Mouse (Mus musculus) hindbrain, embryonic 12.5 days (tissue): ENCODE results near the gene Trim71. TPM values are rescaled to one million over a fixed set of nuclear protein-coding genes. Genes with fewer than 3 reads are reported as not detected.

Experiments
- ATAC-seq: fragments of 200-750 bp; cut with Nextera tagmentation; 2 replicates; pipeline ENCODE4 v1.8.0; 2017; ENCODE audit warnings: moderate TSS enrichment; ENCODE audit not compliant: low FRiP score
- H3K27ac ChIP-seq: fragments of 300-500 bp; sonication (generic); 2 replicates; pipeline ENCODE4 v1.5.1; 2016; ENCODE audit warnings: mild to moderate bottlenecking
- H3K27me3 ChIP-seq: fragments of 300-500 bp; sonication (generic); 2 replicates; pipeline ENCODE4 v1.6.1; 2016; ENCODE audit warnings: mild to moderate bottlenecking
- H3K36me3 ChIP-seq: fragments of 300-500 bp; sonication (generic); 2 replicates; pipeline ENCODE4 v1.6.1; 2016; ENCODE audit warnings: mild to moderate bottlenecking
- H3K4me1 ChIP-seq: fragments of 300-500 bp; sonication (generic); 2 replicates; pipeline ENCODE4 v1.6.1; 2016
- H3K4me2 ChIP-seq: fragments of 300-500 bp; sonication (generic); replicated peaks from 2 replicates; pipeline ENCODE4 v1.6.1; 2016; ENCODE audit warnings: mild to moderate bottlenecking
- H3K4me3 ChIP-seq: fragments of 300-500 bp; sonication (generic); 2 replicates; pipeline ENCODE4 v1.5.1; 2016; ENCODE audit warnings: mild to moderate bottlenecking
- H3K9ac ChIP-seq: fragments of 300-500 bp; sonication (generic); 2 replicates; pipeline ENCODE4 v1.6.1; 2016; ENCODE audit warnings: mild to moderate bottlenecking, moderate library complexity
- H3K9me3 ChIP-seq: fragments of 300-500 bp; sonication (generic); replicated peaks from 2 replicates; pipeline ENCODE4 v1.6.1; 2016; ENCODE audit warnings: mild to moderate bottlenecking
- WGBS: fragments of 180-500 bp; shearing (Covaris S2); methylation state at CpG from one replicate; pipeline ENCODE4 v1.1.7; 2016; 5-methylcytosine and 5-hydroxymethylcytosine counted together
- polyA plus RNA-seq: library from polyadenylated mRNA; unstranded; fragments of >200 nt; fragmentation: Nextera tagmentation; extraction: Ambion mirVana; gene quantifications from 2 replicates; pipeline ENCODE4 v1.2.1, GENCODE M21; 2016

Gene Trim71
- polyA plus RNA-seq, 1 experiment from 2014 or later, result 1.3 TPM

DNA sequence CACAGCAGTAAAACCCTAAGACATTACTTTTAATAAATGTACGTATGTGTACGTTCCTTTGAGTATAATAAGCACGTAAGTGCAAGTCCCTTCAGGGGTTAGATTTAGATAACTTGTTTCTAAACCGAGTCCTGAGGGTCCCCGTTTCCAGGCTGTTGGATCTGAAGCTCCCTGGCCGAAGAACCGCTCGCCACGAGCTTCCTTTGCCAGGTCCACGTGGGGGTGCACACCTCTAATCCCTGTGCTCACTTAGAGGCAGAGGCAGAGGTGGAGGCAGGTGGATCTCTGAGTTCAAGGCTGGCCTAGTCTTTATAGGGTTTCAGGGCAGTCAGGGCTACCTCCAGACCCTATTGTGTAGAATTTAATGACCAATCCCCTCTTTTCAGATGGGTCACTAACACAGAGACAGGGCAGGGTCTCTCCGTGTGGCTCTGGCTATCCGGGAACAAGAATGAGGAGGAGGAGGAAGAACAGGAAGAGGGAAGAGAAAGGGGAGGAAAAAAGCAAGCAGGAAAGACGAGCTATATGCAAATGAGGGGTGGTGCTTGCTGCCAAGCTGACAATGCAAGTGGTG, 46.2 kb downstream of the Trim71 start:
- H3K9ac ChIP-seq, result no peak overlapping the region
- H3K36me3 ChIP-seq, result peaks cover 18% of the 10 kb centered on the region
- no peak overlapping the region for H3K4me2 ChIP-seq
- no peak overlapping the region for H3K4me3 ChIP-seq
- WGBS, result 80% methylated on average over 13 of the region's 13 CpGs
- no peak for ATAC-seq
- no peaks in the 10 kb centered on the region; the same call in 1 of the 2 replicates for H3K4me1 ChIP-seq
- H3K27me3 ChIP-seq, result no peaks in the 10 kb centered on the region
- no peak overlapping the region for H3K27ac ChIP-seq
- H3K9me3 ChIP-seq, result peaks cover 17% of the 10 kb centered on the region

- H3K9ac ChIP-seq, result no peak within 1 kb of the TSS
- 81% methylated on average over 11 of the region's 11 CpGs for WGBS
- H3K4me1 ChIP-seq, result no peaks in the 10 kb centered on the region; the same call in 1 of the 2 replicates
- H3K4me2 ChIP-seq, result no peak within 1 kb of the TSS
- peaks cover 35% of the 10 kb centered on the region for H3K36me3 ChIP-seq
- H3K9me3 ChIP-seq, result peaks cover 41% of the 10 kb centered on the region
- no peak within 1 kb of the TSS for H3K27ac ChIP-seq
- ATAC-seq, result no peak
- H3K4me3 ChIP-seq, result no peak within 1 kb of the TSS
- H3K27me3 ChIP-seq, result no peaks in the 10 kb centered on the region
These were observed 48.8 kb downstream of the Trim71 start, which contains the start of gene C130032M10Rik for GRCm38 (mm10) chr9:114515364-114515763. Gene C130032M10Rik (plus strand): TSS chr9:114515697.

DNA sequence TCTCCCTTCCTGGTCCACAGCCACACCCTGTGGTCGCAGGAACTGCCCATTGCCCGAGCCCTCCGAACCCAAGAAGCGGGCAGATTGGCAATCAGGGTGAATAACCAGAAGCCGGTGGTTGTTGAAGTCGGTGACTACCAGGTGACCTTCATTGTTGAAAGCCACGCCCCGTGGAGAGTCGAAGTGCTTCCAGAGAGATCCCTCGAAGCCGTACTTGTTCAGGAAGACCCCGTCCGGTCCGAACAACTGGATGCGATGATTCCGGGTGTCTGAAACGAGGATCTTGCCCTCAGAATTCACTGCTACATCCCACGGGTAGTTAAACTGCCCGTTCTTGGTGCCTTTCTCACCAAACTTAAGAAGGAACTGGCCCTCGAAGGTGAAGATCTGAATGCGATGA, 51.3 kb downstream of the Trim71 start:
- H3K36me3 ChIP-seq, result peaks cover 45% of the 10 kb centered on the region
- WGBS, result 98% methylated on average over 21 of the region's 21 CpGs

DNA sequence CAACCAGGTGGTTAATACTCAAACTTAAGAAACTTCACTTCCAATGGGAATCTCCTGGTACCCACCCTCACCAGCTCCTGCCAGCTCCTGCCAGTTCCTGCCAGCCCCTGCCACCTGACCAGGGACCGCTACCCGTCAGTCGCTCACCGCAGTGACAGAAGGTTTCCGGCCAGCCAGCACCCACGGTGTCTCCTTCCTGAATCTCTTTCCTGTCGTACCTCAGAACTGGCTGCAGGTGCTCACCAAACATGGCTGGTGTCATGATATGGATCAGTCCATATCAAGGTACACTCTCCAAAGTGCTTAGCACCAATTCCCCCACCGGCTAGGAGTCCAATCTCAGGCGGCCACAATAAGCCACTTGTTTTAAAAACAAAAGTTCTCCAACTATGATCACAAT, 54.4 kb downstream of the Trim71 start:
- 94% methylated on average over 9 of the region's 9 CpGs for WGBS
- no peak for ATAC-seq
- Histone ChIP-seq H3K4me3 (no peak overlapping the region), H3K27me3 (no peaks in the 10 kb centered on the region), H3K36me3 (peaks cover 45% of the 10 kb centered on the region), H3K9me3 (peaks cover 45% of the 10 kb centered on the region), H3K4me1 (no peaks in the 10 kb centered on the region), H3K9ac (no peak overlapping the region), H3K4me2 (no peak overlapping the region), H3K27ac (no peak overlapping the region)

More for the DNA sequence above, 51.3 kb downstream of the Trim71 start:
- Histone ChIP-seq H3K27ac (no peak overlapping the region), H3K27me3 (no peaks in the 10 kb centered on the region), H3K4me3 (no peak overlapping the region), H3K9me3 (peaks cover 45% of the 10 kb centered on the region), H3K4me1 (no peaks in the 10 kb centered on the region; the same call in 1 of the 2 replicates), H3K4me2 (no peak overlapping the region), H3K9ac (no peak overlapping the region)
- ATAC-seq, result no peak

DNA sequence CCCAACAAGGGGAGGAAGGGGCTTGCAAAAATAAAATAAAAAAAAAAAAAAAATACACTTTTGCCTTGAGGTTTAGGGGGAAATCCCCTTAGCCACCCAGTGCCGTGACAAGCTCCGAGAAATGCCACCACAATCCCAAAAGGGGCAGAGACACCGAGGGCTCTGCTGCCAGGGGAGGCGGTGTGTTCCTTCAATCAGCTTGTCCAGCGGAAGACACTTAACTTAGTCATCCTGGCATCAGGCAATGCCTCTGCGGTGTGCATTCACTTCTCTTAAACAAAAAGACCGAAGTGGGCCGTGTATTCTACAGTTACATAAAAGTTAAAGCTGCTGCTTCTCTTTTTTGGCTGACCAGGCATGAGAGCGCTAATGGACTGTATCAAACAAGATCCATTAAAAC, 56.7 kb downstream of the Trim71 start:
- Histone ChIP-seq H3K9ac (no peak overlapping the region), H3K27me3 (no peaks in the 10 kb centered on the region), H3K4me1 (no peaks in the 10 kb centered on the region), H3K9me3 (peaks cover 22% of the 10 kb centered on the region), H3K36me3 (peaks cover 21% of the 10 kb centered on the region), H3K4me2 (no peak overlapping the region), H3K4me3 (no peak overlapping the region), H3K27ac (no peak overlapping the region)
- WGBS, result 91% methylated on average over 9 of the region's 9 CpGs
- no peak for ATAC-seq

- H3K27ac ChIP-seq, result no peak overlapping the region
- no peak overlapping the region for H3K4me2 ChIP-seq
- no peaks in the 10 kb centered on the region for H3K4me1 ChIP-seq
- no peak overlapping the region for H3K4me3 ChIP-seq
- WGBS, result 69% methylated on average over 4 of the region's 4 CpGs
- H3K27me3 ChIP-seq, result no peaks in the 10 kb centered on the region
- peaks cover 15% of the 10 kb centered on the region for H3K9me3 ChIP-seq
- ATAC-seq, result no peak
- H3K36me3 ChIP-seq, result peaks cover 14% of the 10 kb centered on the region
- no peak overlapping the region for H3K9ac ChIP-seq
These were observed 57.6 kb downstream of the Trim71 start for GRCm38 (mm10) chr9:114506564-114506963.

DNA sequence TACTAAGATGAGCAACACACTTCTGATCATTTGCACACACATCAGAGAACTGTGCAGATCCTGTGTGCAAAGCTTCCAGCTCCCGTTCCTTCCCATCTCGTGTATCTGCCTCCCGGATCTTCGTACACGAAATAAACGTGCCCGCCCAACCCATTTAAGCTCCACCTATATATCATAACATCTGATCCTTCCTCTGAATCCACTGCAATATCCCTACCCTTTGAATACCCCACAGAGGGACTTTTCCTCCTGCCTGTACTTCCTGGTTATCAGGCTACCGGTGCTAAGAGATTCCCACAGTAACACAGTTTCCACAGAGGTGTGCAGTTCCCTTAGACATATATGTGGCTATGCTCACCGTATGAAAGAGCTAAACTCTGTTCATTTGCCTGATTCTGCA, 59.4 kb downstream of the Trim71 start, which contains the start of gene Ccr4:
TSS of gene Ccr4 (minus strand) at position 101 of the 400 bp plus-strand sequence.
- no peak within 1 kb of the TSS for H3K9ac ChIP-seq
- peaks cover 10% of the 10 kb centered on the region for H3K36me3 ChIP-seq
- WGBS, result 89% methylated on average over 9 of the region's 9 CpGs
- no peak within 1 kb of the TSS for H3K4me2 ChIP-seq
- H3K4me1 ChIP-seq, result no peaks in the 10 kb centered on the region
- no peak for ATAC-seq
- no peaks in the 10 kb centered on the region for H3K9me3 ChIP-seq
- no peaks in the 10 kb centered on the region for H3K27me3 ChIP-seq
- H3K27ac ChIP-seq, result no peak within 1 kb of the TSS
- H3K4me3 ChIP-seq, result no peak within 1 kb of the TSS

DNA sequence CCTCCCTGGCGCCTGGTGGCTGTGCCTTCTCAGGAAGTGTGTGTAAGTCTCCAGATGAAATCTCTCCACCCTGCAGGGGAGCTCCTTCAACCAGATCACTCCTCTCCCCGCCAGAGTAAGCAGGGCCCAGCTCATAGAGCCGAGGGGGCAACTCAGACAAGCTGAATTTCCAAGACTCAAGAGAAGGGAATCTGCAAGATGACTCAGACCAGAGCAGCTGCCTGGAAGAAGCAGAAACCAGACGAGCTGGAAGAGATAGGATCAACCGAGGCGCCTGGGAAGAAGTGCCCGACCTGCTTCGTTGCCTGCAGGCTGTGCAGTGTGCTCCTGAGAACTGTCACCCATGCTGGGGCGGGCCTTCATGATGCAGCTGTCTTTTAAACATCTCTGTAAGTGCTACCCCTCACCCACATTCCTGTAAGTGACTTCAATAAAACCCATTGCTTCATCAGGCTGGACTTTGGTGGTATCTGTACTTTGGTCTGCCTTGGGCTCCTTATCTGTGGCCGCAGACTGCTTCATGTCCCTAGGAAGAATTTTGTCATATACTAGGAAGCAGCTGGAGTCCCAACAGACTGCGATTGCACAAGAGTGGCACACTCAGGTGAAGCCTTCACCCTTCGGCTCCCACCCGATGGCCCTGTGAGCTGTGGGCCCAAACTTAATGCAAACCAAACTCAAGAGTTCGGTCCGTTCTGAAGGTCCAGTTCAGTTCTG, 61.3 kb downstream of the Trim71 start:
- H3K36me3 ChIP-seq, result no peaks in the 10 kb centered on the region
- H3K9me3 ChIP-seq, result no peaks in the 10 kb centered on the region
- H3K4me3 ChIP-seq, result no peak overlapping the region
- no peaks in the 10 kb centered on the region for H3K27me3 ChIP-seq
- 71% methylated on average over 15 of the region's 15 CpGs for WGBS
- no peak overlapping the region for H3K9ac ChIP-seq
- H3K27ac ChIP-seq, result no peak overlapping the region
- 0 out of 2 replicates have a peak, but pooled peaks cover 2% of the 10 kb centered on the region for H3K4me1 ChIP-seq
- no peak for ATAC-seq
- no peak overlapping the region for H3K4me2 ChIP-seq

- no peaks in the 10 kb centered on the region for H3K27me3 ChIP-seq
- H3K4me3 ChIP-seq, result no peak overlapping the region
- no peak overlapping the region for H3K4me2 ChIP-seq
- no peak for ATAC-seq
- H3K9me3 ChIP-seq, result no peaks in the 10 kb centered on the region
- H3K9ac ChIP-seq, result no peak overlapping the region
- 0 out of 2 replicates have a peak, but pooled peaks cover 2% of the 10 kb centered on the region for H3K4me1 ChIP-seq
- H3K36me3 ChIP-seq, result no peaks in the 10 kb centered on the region
- 96% methylated on average over 11 of the region's 11 CpGs for WGBS
- no peak overlapping the region for H3K27ac ChIP-seq
These were observed 62.3 kb downstream of the Trim71 start for GRCm38 (mm10) chr9:114501913-114502312.

GRCm38 (mm10) chr9:114501111-114501510, 63.1 kb downstream of the Trim71 start:
- H3K27ac ChIP-seq, result no peak overlapping the region
- H3K4me3 ChIP-seq, result no peak overlapping the region
- H3K4me2 ChIP-seq, result no peak overlapping the region
- ATAC-seq, result no peak
- no peaks in the 10 kb centered on the region for H3K27me3 ChIP-seq
- H3K4me1 ChIP-seq, result 0 out of 2 replicates have a peak, but pooled peaks cover 2% of the 10 kb centered on the region
- H3K9me3 ChIP-seq, result no peaks in the 10 kb centered on the region
- WGBS, result 94% methylated on average over 7 of the region's 7 CpGs
- no peak overlapping the region for H3K9ac ChIP-seq
- no peaks in the 10 kb centered on the region for H3K36me3 ChIP-seq

DNA sequence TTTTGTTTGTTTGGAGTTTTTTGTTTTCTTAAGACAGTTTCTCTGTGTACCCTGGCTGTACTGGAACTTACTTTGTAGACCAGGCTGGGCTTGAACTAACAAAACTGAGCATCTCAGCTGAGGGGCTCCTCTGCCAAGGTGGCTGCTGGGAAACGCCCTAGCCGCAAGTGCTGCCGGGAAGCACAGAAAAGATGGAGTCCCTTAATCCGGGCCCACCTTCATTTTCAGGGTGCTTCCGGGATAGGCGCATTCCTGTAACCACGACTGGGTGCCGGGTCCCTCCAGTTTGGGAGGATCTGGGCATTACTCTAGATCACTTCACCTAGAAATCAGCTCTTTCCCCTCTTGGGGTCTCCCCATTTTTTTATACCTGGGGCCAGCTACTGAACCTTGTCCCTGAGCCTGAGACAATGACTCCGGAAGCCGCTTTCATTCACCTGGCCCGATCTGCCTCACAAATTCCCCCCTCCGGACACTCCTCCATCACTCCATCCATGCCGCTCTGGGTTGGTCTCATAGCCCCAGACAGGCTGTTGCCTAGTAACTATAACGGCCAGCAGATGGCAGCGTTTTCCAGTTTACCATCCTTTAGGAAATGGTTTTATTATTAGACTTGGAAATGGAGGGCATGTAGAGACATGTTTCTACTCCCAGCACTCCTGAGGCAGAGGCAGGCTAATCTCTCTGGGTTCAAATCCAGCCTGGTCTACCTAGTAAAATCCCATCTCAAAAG, 64.2 kb downstream of the Trim71 start:
- 0 out of 2 replicates have a peak, but pooled peaks cover 2% of the 10 kb centered on the region for H3K4me1 ChIP-seq
- WGBS, result 18% methylated on average over 15 of the region's 15 CpGs
- no peak overlapping the region for H3K27ac ChIP-seq
- no peak for ATAC-seq
- no peaks in the 10 kb centered on the region for H3K36me3 ChIP-seq
- no peak overlapping the region for H3K4me2 ChIP-seq
- H3K4me3 ChIP-seq, result no peak overlapping the region
- no peaks in the 10 kb centered on the region for H3K9me3 ChIP-seq
- H3K9ac ChIP-seq, result no peak overlapping the region
- no peaks in the 10 kb centered on the region for H3K27me3 ChIP-seq

- H3K4me3 ChIP-seq, result no peak overlapping the region
- H3K27me3 ChIP-seq, result no peaks in the 10 kb centered on the region
- no peaks in the 10 kb centered on the region for H3K36me3 ChIP-seq
- 7% methylated on average over 11 of the region's 11 CpGs for WGBS
- no peak overlapping the region for H3K9ac ChIP-seq
- 0 out of 2 replicates have a peak, but pooled peaks cover 2% of the 10 kb centered on the region for H3K4me1 ChIP-seq
- ATAC-seq, result peak; percentile 48; the same call in 1 of the 2 replicates
- peak overlapping the region; percentile 36 for H3K4me2 ChIP-seq
- H3K9me3 ChIP-seq, result no peaks in the 10 kb centered on the region
- no peak overlapping the region for H3K27ac ChIP-seq
These were observed 66.0 kb downstream of the Trim71 start for GRCm38 (mm10) chr9:114498218-114498617.
